Mouse (Mus musculus) large intestine, adult 2 months (tissue): Measurements from ENCODE around the gene Pabpn1l. TPM values are rescaled to one million over a fixed set of nuclear protein-coding genes. Genes with fewer than 3 reads are reported as not detected.
"Not testable (repeated sequence)": the region's sequence is repeated elsewhere in the genome, so short reads cannot be mapped to it uniquely, and the experiment has no call there.

ENCODE experiments used
- DNase-seq: peaks from one replicate; pipeline ENCODE4 v3.0.0-alpha.2; 2012; ENCODE audit warnings: low read depth, low spot score
- WGBS: fragments of 180-500 bp; shearing (Covaris S2); methylation state at CpG from one replicate; pipeline ENCODE4 v1.1.7; 2018; 5-methylcytosine and 5-hydroxymethylcytosine counted together
- polyA plus RNA-seq: library from polyadenylated mRNA; depleted of rRNA; stranded (reverse); fragments of >200 nt; gene quantifications from 2 replicates; pipeline ENCODE4 v1.2.3, GENCODE M21; 2012

Pabpn1l gene
- polyA plus RNA-seq, 1 experiment: 0.07 TPM

DNA sequence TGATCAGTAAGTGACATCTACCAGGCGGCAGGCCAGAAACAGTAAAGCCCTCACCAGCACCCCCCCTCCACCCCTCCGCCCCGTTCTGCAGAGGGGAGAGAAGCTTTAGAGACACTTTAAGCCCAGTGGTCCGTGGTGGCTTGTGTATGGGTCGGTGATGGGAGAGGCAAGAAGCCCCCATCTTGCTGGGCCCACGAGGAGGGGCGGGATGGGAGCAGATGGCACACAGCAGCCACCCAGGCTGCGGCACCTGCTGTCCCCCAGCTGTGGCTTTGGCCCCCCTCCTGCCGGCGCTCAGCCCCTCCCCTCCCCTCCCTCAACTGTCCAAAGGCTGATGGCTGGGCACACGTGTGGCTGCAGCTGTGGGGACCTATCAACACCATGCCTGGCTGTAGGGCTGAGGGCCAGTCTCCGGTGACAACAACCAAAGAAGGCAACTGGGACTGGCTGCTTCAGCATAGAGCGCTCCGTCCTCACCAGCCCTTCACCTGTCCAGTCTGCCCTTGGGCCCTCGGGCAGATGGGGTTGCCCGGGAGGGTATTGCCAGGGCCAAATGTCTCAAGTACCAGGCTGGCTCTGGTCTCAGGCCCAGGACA is 28.9 kb upstream of the Pabpn1l start:
- 82% methylated on average over 16 of the region's 16 CpGs for WGBS

DNA sequence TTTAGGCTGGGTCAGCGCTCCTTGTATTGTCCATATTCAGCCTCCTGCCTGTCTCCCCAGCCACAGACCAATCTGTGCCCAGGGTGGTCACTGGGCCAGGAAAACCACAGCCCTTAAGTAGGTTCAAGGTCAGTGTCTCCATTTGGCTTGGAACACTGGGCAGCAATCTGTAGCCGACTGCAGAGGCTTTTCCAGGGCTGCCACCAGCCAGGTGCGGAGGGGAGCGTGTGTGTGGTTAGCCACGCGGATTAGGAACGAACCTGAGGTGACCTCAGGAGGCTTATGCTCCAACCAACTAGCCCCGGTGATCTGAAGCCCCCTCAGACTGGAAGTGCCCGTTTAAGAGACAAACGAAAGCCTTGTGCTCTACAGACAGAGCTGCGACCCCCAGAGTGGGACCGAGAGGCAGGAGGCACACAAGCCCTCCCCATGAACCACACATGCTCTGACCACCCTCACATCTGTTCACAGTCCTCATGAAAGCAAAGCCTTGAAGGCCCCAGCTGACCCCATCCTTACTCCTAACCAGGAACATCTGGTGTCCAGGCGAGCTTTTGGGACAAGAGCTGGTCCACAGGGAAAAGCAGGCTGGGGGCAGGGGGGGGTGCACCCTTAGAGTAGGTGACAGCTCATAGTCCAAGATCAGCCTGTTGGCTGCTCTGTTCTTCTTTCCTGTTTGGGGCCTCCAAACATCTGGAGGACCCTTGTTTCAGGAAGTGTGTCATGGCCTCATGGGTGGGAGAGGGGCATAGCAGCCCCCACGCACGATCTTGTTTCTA is 25.8 kb upstream of the Pabpn1l start:
- no peak for DNase-seq
- WGBS: 71% methylated on average over 15 of the region's 15 CpGs

More for the DNA sequence above, 28.9 kb upstream of the Pabpn1l start:
- DNase-seq: no peak

DNA sequence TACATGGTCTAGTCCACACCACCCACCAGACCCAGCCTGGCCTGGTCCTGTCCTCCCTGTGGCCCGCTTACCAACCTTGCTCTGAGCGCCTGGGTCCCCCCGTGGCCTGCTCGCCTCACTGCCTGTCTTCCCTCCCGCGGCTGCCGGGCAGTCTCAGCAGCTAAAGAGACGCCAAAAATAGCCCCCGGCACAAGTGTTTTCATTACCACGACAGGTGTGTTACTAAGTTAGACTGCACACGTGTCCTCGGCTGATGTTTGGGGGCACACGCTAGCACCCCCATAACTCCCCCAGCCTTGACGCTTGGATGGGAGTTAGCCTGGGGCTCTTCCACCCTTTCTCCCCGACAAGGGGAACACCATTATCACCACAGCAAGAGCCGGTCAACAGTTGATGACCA is 23.8 kb upstream of the Pabpn1l start:
- 88% methylated on average over 16 of the region's 16 CpGs for WGBS
- no peak for DNase-seq

DNA sequence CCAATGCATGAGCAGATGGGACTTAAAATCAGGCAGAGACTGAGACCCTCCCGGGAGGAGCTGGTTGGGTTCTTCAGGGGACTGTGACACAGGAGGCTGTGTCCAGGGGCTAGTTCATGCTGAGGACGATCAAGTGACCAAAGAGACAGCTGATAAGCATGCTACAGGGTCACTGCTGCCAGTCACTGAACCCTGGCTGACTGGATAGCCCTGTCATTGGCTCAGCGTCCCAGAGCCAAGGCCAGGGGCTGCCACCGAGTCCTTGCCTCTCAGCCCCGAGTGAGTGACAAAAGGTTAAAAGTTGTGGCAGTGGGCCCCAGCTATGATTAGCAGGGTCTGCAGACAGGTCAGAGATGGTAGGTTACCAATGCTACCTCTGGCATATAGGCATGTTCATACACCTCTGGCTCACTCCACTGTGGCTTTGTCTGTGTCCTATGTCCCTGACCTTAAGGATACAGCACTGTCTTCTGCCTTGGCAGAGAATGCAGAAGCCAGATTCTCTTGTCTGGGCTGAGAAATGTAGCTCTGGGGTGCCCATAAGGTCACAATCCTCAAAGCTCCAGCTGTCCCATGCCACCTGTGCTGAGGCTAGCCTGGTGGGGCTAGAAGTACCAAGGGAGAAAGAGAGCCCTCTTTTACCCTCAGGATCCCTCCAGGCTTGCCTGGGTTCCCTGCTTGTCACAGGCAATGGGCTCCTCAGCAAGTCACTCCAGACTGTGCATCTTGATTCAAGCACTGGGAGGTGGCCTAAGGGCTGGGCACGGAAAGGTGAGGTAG is 21.8 kb upstream of the Pabpn1l start:
- 74% methylated on average over 6 of the region's 6 CpGs for WGBS
- no peak for DNase-seq

DNA sequence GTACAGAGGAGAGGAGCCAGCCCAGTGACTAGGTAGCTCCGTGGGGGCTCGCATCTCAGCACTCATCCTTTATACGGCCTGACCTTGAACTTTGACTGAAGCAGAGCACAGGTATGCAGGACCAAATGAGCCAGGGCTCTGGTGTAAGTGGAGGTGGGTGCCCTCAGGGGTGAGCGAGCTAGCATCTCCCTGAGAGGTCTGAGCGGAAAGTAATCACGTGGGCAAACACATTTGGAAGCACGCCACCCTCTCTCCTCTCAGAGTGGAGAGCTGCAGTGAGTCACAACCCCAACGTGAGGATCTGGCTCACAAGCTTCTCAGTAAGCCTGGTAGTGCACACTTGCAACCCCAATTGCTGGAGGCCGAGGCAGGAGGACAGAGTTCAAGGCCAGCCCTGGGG is 19.5 kb upstream of the Pabpn1l start:
- WGBS: 25% methylated on average over 9 of the region's 9 CpGs
- DNase-seq: no peak

DNA sequence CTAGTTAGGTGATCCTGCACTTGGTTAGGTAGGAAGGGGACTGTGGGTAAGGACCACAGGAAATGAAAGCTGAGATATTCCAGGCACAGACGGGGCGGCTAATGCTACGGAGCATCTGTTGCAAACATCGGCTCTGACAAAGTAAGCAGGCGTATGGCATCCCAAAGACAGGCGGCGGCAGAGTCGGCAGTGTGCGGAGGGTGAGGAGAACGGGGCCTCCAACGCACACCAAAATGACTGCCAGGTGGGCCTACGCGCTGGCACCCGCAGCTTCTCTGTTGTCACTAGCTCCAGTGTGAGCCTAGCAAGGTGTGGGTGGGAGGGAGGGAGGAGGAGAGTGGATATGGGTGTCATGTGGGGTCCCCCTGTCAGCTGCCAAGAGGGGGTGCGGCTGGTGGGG is 18.9 kb upstream of the Pabpn1l start:
- 79% methylated on average over 15 of the region's 15 CpGs for WGBS
- DNase-seq: no peak

DNA sequence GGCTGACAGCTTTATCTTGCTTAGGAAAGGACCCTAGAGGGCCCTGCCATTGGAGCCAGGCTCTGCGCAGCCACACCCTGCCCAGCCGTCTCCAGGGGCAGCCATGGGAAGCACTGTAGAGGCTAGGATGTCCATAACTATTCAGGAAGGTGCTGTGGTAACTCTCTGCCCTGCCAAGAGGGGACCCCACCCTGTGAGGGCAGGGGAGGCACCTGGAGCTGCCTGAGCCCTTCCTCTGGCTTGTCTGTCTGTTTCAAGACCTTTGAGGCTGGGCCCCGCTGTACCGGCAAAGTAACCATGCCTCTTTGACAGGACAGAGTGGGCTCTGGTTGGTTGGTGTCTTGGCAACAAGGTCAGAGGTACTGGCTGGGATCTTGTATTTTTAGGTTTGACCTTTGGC is 18.3 kb upstream of the Pabpn1l start:
- 80% methylated on average over 4 of the region's 4 CpGs for WGBS
- DNase-seq: no peak

DNA sequence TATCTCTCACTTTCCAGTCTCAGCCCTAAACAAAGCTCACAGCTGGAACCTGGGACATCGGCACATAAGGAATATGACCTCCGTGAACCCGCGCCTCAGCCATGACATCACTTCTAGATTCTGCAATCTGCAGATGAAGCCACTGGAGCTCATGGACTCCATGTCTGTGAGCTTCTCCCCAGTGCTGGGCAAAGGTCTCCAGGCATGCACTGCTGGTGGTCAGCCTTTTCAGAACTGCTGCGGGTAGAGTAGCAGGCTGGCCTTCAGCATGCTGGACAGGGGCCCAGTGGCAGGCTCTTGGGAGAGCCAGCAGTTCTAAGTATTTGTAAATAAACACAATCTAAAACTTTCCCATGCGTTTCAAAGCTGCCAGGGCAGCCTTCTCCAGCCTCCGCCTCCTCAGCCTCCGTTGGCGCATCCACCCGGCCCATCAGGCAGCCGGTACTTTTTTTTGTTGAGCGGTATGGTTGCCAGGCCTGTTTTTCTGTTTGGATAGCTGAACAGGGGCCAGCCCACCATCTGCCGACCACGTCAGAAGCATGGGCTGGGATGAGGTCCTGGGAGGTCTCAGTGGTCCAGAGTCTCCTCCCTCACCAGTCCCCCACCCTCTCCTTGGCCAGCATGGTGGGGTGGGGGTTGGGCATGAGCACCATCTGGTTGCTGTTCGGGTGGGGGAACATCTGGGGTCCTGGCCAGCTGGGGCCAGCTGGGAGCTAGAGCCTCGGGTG is 17.1 kb upstream of the Pabpn1l start:
- no peak for DNase-seq
- 36% methylated on average over 16 of the region's 16 CpGs for WGBS

DNA sequence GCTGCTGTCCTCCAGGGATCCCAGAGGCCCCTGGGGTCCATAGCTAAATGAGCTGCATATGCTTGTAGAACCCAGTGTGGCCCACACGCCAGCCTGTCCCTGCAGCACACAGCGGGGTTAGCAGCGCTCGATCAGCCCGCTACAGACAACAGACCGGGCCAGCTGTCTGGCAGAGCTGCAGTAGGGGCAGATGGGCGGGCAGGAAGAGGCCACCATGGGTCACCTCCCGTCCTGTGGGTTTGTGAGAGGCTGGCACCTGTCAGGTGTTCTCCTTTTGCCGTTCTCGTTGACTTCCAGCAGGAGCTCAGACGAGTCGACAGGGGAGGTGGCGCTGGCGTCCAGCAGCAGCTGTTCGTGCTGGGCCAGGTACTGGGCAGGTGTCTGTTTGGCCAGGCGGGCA is 16.1 kb upstream of the Pabpn1l start:
- DNase-seq: no peak
- WGBS: 72% methylated on average over 16 of the region's 16 CpGs

DNA sequence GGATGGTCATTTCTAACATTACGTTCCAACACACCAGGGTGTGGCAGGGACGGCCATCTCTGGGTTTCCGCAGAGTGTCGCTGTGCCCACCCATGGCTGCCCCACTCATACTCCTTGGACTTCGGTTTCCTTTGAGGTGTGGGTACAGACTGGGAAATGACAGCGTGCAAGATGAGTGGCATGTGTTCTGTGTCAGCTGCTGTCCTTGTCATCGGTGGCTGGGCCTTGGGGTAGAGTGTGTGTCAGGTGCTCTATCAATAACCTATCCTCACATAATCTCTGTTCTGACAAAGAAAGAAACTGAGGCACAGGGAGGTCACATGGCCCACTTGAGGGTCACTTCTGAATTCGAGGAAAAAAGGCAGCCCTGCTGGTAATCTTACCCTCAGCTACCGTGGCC is 14.7 kb upstream of the Pabpn1l start:
- WGBS: 68% methylated on average over 9 of the region's 9 CpGs

DNA sequence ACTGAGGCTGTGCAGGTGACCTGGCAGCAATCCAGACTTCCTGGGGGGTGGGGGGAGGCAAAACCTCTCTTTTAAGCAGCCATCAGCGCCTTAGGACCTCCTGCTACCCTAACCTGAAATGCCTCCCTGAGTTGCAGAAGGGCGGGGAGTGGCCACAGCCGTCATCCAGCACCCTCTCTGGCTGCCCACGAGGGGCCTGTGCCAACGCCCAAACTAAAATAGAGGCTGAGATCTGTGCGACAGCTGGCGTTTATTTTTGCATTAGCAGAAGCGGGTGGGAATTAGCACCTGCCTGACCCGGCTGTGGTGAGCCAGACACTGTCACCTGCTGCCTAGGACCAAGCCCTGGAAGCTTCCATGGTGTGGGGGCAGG is 14.2 kb upstream of the Pabpn1l start:
- DNase-seq: no peak
- 25% methylated on average over 9 of the region's 9 CpGs for WGBS

More for the DNA sequence above, 14.7 kb upstream of the Pabpn1l start:
- no peak for DNase-seq

DNA sequence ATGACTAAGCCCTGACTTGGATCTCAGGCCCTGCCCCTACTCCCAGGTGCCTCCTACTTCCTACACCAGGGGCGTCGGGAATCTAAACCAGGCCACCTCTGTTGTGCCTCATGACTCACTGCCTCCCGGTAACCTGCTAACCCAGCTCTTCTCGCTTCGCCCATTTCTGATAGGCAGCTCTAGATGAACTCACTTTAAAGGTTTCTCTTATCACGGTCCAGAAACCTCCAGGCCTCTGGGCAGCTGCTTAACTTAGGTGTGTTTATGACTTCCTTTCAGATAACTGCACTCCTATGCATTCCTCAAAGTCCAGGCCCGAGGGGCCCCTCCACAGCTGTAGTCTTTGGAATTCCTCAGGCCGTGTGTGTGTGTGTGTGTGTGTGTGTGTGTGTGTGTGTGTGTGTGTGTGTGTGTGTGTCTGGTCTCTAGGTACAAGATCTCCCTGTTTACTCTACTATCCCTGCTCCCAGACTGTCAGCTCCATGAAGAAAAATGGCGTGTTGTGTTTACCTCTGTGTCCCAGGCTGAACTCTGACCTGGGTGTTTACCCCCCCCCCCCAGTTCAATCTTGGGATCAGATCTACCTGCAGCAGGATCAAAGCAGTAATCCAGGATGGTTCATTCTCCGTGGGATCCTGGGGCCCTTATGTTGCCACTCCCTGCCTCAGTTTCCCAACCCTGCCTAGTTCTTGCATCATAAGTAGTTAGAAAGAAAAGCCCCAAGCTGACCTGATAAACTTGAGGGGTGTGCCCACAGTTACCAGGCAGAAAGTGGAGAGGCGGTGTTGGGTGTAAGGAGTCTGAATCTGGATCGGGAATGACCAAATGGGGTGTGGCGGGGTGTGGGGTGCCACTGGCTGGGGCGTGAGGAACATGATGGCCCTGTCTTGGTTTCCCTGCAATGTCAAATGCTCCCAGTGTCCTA is 13.6 kb upstream of the Pabpn1l start:
- 29% methylated on average over 14 of the region's 14 CpGs for WGBS
- DNase-seq: peak; percentile 48

DNA sequence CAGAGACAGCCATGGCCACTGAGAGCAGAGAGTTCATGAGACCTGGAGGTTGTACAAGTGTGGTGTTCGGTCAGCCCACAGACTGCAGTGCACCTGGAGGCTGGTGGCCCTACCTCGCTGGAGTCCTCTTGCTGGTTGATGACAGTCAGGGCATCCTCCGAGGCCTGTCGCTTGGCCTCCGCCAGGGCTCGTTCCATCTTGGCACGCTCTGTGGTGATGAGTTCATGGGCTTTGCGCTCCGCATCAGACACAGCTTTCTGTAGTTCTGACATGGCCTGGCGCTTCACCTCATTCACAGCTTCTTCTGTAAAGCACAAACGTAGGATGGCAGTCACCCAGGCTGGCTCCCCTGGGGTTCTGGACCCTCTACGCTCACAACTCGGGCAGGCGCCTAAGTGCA is 10.7 kb upstream of the Pabpn1l start:
- 95% methylated on average over 14 of the region's 14 CpGs for WGBS
- DNase-seq: no peak

DNA sequence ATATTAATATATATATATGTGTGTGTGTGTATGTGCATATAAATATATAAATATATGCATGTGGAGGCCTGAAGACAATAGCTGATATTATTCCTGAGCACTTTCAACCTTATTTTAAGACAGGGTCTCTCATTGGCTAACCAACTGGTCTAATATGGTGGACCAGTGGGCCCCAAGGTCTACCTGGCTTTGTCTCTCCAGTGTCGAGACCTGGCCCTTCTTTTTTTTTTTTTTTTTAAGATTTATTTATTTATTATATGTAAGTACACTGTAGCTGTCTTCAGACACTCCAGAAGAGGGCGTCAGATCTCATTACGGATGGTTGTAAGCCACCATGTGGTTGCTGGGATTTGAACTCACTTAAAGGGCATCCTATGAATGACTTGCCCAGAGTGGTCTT is 9.6 kb upstream of the Pabpn1l start:
- 66% methylated on average over 3 of the region's 3 CpGs for WGBS
- DNase-seq: not testable (repeated sequence)

DNA sequence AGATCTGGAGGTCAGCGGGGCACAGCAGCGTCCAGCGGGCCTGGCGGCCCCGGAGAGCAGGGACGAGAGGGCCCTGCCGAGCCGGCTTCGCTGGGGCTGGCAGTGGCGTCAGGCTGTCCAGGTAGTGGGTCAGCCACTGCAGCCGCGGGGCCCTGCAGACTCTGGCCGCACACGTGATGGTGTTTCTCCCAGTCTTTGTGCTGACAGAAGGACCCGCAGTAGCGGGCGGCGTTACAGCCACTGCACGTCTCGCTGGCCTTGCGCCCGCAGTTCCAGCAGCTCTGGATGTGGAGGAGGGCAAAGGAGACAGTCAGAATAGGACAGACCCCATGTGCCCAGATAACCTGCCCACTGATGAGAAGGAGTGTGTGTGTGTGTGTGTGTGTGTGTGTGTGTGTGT is 8.2 kb upstream of the Pabpn1l start:
- WGBS: 54% methylated on average over 22 of the region's 22 CpGs
- DNase-seq: no peak

DNA sequence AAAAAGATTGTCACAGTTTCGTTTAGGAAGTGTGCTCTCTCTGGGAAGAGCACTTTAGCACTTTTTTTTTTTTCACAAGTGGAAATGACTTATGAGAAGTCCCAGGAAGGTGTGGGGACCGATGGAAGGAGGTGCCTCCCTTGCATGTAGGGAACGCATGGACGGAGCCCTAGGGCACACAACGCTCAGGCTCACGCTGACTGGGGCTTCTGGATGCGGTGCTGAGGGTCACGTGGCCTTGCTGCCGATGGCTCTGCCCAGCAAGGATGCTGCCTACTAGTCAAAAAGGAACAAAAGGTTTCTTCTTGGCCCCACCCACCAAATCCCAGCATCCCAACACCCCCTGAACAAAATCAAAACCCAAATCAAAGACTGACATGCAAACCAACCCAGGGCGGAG is 6.8 kb upstream of the Pabpn1l start:
- 71% methylated on average over 10 of the region's 10 CpGs for WGBS
- DNase-seq: no peak

DNA sequence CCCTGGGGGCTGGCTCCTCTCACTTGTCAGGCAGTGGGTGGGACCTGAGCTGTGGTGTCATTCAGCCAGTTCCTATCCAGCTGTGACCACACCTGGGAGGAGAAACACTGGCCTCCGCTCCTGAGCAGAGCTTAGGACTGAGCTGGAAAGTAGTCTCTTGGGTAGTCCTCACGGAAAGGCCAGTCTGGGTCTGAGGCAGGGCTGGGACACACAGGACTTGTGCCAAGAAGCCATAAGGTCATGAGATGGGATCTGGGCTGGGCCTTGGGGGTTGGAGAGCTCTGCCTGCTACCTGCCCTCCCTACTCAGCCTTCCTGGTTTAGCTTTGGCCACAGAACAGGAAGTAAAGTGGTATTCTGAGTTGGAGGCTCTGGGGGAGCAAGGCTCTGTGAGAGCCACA is 4.4 kb upstream of the Pabpn1l start:
- no peak for DNase-seq
- WGBS: 69% methylated on average over 2 of the region's 2 CpGs

DNA sequence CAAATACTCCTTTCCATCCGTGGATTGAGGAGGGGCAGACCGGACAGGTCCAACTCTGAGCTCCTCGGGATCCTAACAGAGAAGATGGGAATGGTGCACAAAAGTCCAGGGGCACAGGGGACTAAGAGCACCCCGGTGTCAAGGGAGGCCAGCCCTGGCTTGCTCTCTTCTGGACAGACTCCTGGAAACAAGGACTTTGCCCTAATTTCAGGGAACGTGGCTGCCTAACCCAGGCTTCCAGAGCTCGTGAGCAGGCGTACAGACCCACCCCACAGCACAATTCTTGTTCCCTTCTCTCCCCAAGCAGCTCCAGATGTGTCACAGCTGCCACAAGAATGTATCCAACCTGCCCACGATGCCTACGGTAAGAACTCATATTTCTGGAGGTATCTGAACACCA is 3.3 kb upstream of the Pabpn1l start:
- 47% methylated on average over 9 of the region's 9 CpGs for WGBS
- DNase-seq: no peak

DNA sequence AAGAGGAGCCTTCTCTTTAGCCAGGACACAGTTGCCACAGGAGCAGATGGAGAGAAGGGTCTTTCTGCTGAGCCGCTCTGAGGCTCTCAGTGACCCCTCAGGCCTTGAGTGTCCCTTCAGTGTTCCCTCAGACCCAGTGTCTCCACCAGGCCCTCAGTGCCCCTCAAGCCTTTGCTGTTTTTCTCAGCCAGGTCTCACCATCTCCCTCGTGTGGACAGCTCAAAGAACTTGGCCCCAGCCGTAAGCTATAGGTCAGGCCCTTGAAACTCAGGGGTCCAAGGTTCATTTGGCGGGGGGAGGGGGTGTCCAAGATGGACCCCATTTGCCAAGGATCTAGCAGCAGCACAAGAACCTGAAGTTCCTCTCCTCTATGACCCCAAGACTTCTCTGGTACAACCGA is 2.1 kb upstream of the Pabpn1l start:
- DNase-seq: no peak
- WGBS: 71% methylated on average over 5 of the region's 5 CpGs
